Mouse (Mus musculus) neural tube, embryonic 14.5 days (tissue): ENCODE data around the gene Pak6. TPM values are rescaled to one million over a fixed set of nuclear protein-coding genes. Genes with fewer than 3 reads are reported as not detected.

Experiments
- ATAC-seq: fragments of 200-750 bp; cut with Nextera tagmentation; 2 replicates; pipeline ENCODE4 v1.8.0; 2017; ENCODE audit warnings: low read depth, mild to moderate bottlenecking, moderate TSS enrichment, moderate library complexity
- H3K27ac ChIP-seq: fragments of 300-500 bp; sonication (generic); 2 replicates; pipeline ENCODE4 v1.5.1; 2014; ENCODE audit warnings: low read depth, mild to moderate bottlenecking, control low read depth, low read length, moderate library complexity, mixed read lengths
- H3K27me3 ChIP-seq: fragments of 300-500 bp; sonication (generic); 2 replicates; pipeline ENCODE4 v1.6.1; 2014; ENCODE audit warnings: low read length; ENCODE audit not compliant: control insufficient read depth, insufficient read depth
- H3K36me3 ChIP-seq: fragments of 300-500 bp; sonication (generic); 2 replicates; pipeline ENCODE4 v1.6.1; 2014; ENCODE audit warnings: low read length, mixed read lengths; ENCODE audit not compliant: control insufficient read depth, insufficient read depth
- H3K4me1 ChIP-seq: fragments of 300-500 bp; sonication (generic); 2 replicates; pipeline ENCODE4 v1.6.1; 2014; ENCODE audit warnings: low read length; ENCODE audit not compliant: control insufficient read depth, insufficient read depth
- H3K4me2 ChIP-seq: fragments of 300-500 bp; sonication (generic); 2 replicates; pipeline ENCODE4 v1.6.1; 2014; ENCODE audit warnings: mild to moderate bottlenecking, low read depth, low read length, control low read depth
- H3K4me3 ChIP-seq: fragments of 300-500 bp; sonication (generic); 2 replicates; pipeline ENCODE4 v1.5.1; 2014; ENCODE audit warnings: low read depth, low read length, control low read depth, mixed read lengths
- H3K9ac ChIP-seq: fragments of 300-500 bp; sonication (generic); replicated peaks from 2 replicates; pipeline ENCODE4 v1.6.1; 2014; ENCODE audit warnings: low read depth, mild to moderate bottlenecking, control low read depth, low read length, mixed read lengths
- H3K9me3 ChIP-seq: fragments of 300-500 bp; sonication (generic); 2 replicates; pipeline ENCODE4 v1.6.1; 2016; ENCODE audit warnings: low read length; ENCODE audit not compliant: control insufficient read depth
- WGBS: fragments of 180-500 bp; shearing (Covaris S2); extraction: QIAGEN DNeasy Blood & Tissue Kit; methylation state at CpG from one replicate; pipeline ENCODE4 v1.1.7; 2014; 5-methylcytosine and 5-hydroxymethylcytosine counted together
- polyA plus RNA-seq: library from polyadenylated mRNA; unstranded; fragments of >200 nt; fragmentation: Nextera tagmentation; extraction: Ambion mirVana; gene quantifications from 2 replicates; pipeline ENCODE4 v1.2.1, GENCODE M21; 2014

Pak6 gene
- polyA plus RNA-seq, 1 experiment from 2014 or later = 39.1 TPM

DNA sequence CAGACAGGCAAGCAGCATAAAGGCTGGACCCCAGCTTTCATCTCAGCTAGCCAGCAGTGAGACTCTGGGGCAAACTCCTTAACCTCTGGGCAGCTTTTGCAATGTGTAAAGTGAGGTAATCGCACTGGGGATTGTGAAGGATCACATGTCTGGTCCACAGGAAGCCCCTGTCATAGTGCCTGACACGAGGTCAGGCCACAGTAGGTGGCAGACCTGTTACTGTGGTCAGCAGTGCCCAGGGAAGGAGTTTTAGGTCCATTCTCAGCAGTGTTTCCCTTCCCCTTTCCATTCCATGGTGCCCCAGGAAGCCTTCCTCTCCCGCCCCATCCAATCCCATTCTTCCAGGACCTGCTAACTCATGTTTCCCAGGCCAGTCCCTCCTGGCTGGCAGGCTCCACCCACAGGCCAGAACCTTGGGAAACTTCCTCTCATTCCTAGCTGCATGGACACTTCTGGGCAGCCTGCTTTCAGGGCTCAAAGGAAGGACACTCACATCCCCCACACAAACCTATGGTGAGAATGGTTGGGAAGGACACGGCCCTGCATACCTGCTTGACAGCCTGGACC, 46.6 kb downstream of the Pak6 start:
- Histone ChIP-seq H3K4me1 (peaks cover 3% of the 10 kb centered on the region; the same call in 1 of the 2 replicates), H3K27me3 (peaks cover 61% of the 10 kb centered on the region), H3K36me3 (no peaks in the 10 kb centered on the region), H3K4me2 (no peak overlapping the region), H3K27ac (no peak overlapping the region), H3K4me3 (no peak overlapping the region), H3K9me3 (no peaks in the 10 kb centered on the region), H3K9ac (no peak overlapping the region)
- 29% methylated on average over 4 of the region's 4 CpGs for WGBS
- no peak for ATAC-seq

DNA sequence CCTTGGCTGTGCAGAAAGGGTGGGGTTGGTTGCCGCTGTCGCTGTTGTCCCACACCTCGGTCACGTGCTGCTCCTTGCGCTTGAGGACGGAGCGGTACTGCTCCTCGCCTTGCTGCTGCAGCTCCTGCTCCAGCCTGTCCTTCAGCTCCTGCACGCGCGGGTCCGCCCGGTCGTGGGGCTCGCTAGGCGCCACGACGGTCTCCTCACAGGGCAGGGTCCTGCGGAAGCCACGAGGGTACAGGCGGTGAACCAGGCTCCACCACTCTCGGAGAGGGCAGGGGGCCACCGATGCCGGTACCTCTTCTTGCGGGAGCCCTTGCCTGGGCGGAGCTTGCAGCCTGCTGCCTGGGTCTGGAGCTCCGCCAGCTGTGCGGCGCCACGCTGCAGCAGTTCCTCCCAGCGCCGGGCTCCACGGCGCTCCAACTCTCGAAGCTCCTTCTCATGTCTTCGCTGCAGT, 48.0 kb downstream of the Pak6 start:
- peak; percentile 85 for ATAC-seq
- peaks cover 3% of the 10 kb centered on the region; the same call in 1 of the 2 replicates for H3K4me1 ChIP-seq
- H3K4me2 ChIP-seq = peak overlapping the region; percentile 82
- no peaks in the 10 kb centered on the region for H3K36me3 ChIP-seq
- peaks cover 49% of the 10 kb centered on the region for H3K27me3 ChIP-seq
- H3K4me3 ChIP-seq = peak overlapping the region; percentile 36
- H3K9ac ChIP-seq = peak overlapping the region; percentile 30; the same call in 1 of the 2 replicates
- no peak overlapping the region for H3K27ac ChIP-seq
- H3K9me3 ChIP-seq = no peaks in the 10 kb centered on the region
- WGBS = under 1% methylated on average over 35 of the region's 36 CpGs

DNA sequence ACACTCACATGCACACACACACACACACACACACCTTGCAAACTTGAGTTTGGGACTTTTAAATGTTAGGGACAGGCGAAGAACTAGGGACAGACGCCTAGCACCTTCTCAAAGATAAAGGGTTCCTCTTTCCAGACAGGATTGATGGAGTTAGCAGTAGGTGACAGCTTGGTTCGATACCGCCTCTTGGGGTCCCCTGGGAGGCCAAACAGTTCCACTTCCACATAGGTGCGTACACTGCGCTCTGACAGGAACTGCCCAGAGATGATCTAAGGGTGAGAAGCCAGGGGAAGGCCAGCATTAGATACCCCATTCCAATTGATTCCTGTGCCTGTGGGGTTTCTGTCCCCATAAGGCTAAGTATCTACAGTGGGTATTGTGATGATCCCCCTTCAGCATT, 50.5 kb downstream of the Pak6 start:
- peaks cover 28% of the 10 kb centered on the region for H3K27me3 ChIP-seq
- no peak for ATAC-seq
- 85% methylated on average over 6 of the region's 6 CpGs for WGBS

DNA sequence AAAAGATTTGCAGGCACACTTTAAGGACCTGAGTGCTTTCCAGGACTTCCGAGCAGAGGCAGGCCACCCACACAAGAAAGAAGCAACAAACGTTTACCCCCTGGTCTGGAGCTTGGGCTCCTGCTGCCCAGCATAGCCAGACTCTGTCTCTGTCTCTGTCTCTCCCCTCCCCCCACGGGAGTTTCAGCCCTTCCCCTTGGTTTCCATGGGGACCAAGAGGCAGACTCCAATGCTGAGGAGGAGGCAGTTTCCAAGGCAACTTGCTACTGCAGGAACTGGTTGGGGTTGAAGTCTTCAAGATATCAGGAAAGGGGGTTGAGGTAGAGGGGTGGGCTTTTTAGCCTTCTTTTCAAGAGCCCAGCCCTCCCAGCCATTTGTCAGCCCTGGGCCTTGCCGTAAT, 51.1 kb downstream of the Pak6 start:
- peak; percentile 28; the same call in 1 of the 2 replicates for ATAC-seq
- Histone ChIP-seq H3K9me3 (no peaks in the 10 kb centered on the region), H3K4me1 (peaks cover 3% of the 10 kb centered on the region; the same call in 1 of the 2 replicates), H3K36me3 (no peaks in the 10 kb centered on the region), H3K9ac (no peak overlapping the region), H3K4me3 (no peak overlapping the region), H3K27ac (no peak overlapping the region), H3K4me2 (no peak overlapping the region), H3K27me3 (peaks cover 25% of the 10 kb centered on the region)
- WGBS = 22% methylated on average over 4 of the region's 4 CpGs

More for the DNA sequence above, 50.5 kb downstream of the Pak6 start:
- peaks cover 3% of the 10 kb centered on the region; the same call in 1 of the 2 replicates for H3K4me1 ChIP-seq
- no peaks in the 10 kb centered on the region for H3K9me3 ChIP-seq
- no peak overlapping the region for H3K4me3 ChIP-seq
- no peaks in the 10 kb centered on the region for H3K36me3 ChIP-seq
- no peak overlapping the region for H3K27ac ChIP-seq
- no peak overlapping the region for H3K9ac ChIP-seq
- H3K4me2 ChIP-seq = no peak overlapping the region

DNA sequence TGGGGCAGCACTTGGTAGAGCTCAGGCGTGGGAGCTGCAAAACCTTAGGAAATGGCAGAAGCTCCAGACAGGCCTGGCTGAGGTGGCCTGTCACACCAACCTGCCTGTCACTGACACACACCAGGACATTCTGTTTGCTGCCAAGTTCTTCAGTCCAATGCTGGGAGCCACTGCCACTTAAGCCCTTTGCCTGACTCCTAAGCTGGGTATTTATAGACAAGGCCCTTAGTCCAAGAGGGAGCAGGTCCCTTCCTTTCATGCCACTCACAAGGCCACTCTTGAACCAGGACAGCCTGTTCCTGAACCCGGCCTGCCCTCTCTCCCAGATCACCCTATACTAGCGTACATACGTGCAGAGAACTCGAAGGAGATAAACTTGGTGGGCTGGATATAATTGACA, 53.6 kb downstream of the Pak6 start:
- no peak overlapping the region for H3K4me2 ChIP-seq
- H3K4me1 ChIP-seq = no peaks in the 10 kb centered on the region
- WGBS = 92% methylated on average over 5 of the region's 5 CpGs
- no peaks in the 10 kb centered on the region for H3K36me3 ChIP-seq
- H3K9me3 ChIP-seq = no peaks in the 10 kb centered on the region
- H3K27ac ChIP-seq = no peak overlapping the region
- no peak overlapping the region for H3K4me3 ChIP-seq
- ATAC-seq = no peak
- H3K27me3 ChIP-seq = peaks cover 6% of the 10 kb centered on the region
- no peak overlapping the region for H3K9ac ChIP-seq

DNA sequence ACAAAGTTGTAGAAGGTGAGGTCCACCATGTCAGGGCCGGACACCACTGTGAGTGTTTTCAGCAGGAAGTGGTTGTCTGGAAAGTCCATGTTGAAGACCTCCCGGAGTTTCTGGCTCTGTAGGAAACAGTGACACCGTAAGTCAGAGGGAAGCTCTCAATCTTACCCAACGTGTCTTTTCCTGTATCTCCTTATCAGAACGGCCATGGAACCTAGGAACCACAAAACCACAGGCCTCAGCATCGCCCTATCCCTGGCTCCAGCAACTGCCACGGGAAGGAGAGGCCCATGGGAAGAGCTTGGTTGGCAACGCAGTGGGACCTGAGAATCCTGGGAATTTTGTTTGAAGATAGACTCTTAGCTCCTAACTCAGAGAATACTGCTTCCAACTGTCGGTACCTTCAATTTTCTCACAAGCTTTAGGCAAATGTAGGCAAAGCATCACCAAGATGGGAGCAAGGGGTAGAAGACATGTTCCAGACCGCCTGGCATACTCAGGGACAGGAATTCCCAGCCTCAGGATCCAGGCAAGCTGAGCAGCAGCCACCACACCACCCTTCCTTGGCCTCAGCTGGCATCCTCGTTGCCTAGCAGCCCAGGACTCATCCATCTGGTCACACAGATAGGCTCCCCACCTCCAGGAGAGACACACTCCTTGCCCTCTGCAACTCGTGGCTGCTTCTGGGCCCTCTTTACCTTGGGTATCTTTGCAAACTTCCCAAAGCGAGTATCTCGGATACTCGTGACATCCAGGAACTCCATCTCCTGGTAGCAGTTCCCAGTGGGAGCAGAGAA, 60.8 kb downstream of the Pak6 start:
- ATAC-seq = no peak
- no peak overlapping the region for H3K4me3 ChIP-seq

DNA sequence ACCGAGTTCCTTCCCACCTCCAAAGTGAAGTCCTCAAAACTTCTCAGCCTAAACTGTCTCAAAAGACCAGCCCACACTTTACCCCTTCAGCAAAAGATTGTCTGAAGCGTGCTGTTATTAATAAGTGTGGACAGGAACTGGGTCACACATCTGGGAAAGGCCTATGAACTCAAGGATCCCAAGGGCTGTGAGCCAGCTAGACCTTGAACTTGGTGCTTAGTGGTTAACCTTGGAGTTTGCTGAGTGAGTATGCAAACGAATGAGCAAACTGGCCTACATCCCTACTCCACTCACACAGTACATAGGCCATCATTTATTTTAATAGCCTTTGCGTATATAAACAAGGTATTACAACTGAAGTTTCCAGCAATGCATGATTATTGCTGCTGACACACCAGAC, 62.4 kb downstream of the Pak6 start:
- Histone ChIP-seq H3K4me2 (no peak overlapping the region), H3K27ac (no peak overlapping the region), H3K4me1 (no peaks in the 10 kb centered on the region), H3K27me3 (no peaks in the 10 kb centered on the region), H3K36me3 (no peaks in the 10 kb centered on the region), H3K9me3 (no peaks in the 10 kb centered on the region), H3K9ac (no peak overlapping the region), H3K4me3 (no peak overlapping the region)
- no peak for ATAC-seq
- whole genome bisulfite sequencing = 84% methylated on average over 4 of the region's 4 CpGs

More for the DNA sequence above, 60.8 kb downstream of the Pak6 start:
- Histone ChIP-seq H3K9me3 (no peaks in the 10 kb centered on the region), H3K4me1 (no peaks in the 10 kb centered on the region), H3K4me2 (no peak overlapping the region), H3K27ac (no peak overlapping the region), H3K9ac (no peak overlapping the region), H3K36me3 (no peaks in the 10 kb centered on the region), H3K27me3 (no peaks in the 10 kb centered on the region)
- 84% methylated on average over 15 of the region's 15 CpGs for WGBS

DNA sequence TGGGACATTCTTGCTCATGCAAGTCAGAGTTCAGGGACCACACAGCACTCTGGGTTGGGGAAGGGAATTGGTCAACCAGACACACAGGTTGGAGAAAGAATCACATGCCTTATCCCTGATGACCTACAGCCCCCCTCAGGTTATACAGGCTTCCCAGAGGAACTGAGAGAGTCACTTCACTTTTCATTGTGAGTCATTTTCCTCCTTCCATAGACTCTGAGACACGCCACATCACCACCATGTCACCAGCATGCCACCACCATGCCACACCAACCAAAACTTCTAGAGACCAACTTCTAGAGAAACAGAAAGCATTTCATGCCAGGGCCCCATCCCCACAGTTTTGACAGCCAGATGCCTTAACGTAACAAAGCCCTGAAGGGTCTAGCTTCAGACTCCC, 63.8 kb downstream of the Pak6 start:
- Histone ChIP-seq H3K9me3 (no peaks in the 10 kb centered on the region), H3K4me2 (no peak overlapping the region), H3K27me3 (no peaks in the 10 kb centered on the region), H3K27ac (no peak overlapping the region), H3K36me3 (no peaks in the 10 kb centered on the region), H3K4me3 (no peak overlapping the region), H3K9ac (no peak overlapping the region), H3K4me1 (no peaks in the 10 kb centered on the region)
- 89% methylated on average over 2 of the region's 2 CpGs for WGBS
- no peak for ATAC-seq

DNA sequence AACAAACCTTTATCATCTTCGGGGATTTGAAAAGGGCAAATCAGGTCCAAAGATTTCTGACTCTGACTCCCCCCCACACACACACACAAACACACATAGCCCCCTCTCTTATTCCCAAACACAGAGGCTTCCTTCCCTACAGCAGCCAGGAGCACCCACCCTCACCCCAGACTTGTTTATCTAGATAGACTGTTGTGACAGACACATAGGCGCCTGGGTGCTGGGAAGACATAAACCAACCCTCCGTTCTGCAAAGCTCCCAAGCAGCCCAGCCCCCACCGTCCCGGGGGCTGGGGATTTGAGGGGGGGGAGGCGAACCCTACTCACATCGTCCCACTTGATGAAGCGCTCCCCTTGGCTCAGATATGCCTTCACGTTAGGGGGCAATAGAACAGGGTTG, 64.8 kb downstream of the Pak6 start:
- Histone ChIP-seq H3K4me1 (no peaks in the 10 kb centered on the region), H3K27ac (no peak overlapping the region), H3K9ac (no peak overlapping the region), H3K4me3 (no peak overlapping the region), H3K36me3 (no peaks in the 10 kb centered on the region), H3K4me2 (no peak overlapping the region), H3K27me3 (no peaks in the 10 kb centered on the region), H3K9me3 (no peaks in the 10 kb centered on the region)
- 26% methylated on average over 9 of the region's 9 CpGs for WGBS
- no peak for ATAC-seq
